Mouse (Mus musculus) megakaryocyte, embryonic 14.5 days (primary cell): ENCODE results near the gene Manbal.

Source experiments
- FLI1 ChIP-seq: IDR thresholded peaks from 2 replicates; pipeline ENCODE4 v1.6.1; 2012; ENCODE audit warnings: low read length, inconsistent platforms, mixed read lengths
- GATA1 ChIP-seq: IDR thresholded peaks from 3 replicates; pipeline ENCODE4 v1.6.1; 2012; ENCODE audit warnings: mixed read lengths, low read length, inconsistent platforms, borderline replicate concordance

DNA sequence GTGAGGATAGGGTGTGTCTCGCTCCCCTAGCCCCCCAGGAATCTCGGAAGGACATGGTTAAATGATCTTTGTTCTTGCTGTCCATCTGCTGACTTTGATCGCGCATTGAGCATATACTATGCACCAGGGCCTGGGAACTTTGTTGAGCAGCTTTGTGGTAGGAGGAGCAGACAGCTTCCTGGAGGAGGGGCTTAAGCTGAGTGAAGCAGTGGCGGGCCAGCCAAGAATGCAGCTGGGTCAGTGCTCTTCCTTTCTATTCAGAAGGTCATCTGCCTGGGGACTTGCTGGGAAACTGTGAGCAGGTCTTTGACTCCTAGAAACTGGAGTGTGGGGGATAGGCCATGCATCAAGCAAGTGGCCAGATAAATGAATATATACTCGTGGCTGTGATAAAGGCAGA, 58.8 kb downstream of the Manbal start:
- TF ChIP-seq GATA1, result no peak
- TF ChIP-seq FLI1, result no peak
